In the genomic region with DNA sequence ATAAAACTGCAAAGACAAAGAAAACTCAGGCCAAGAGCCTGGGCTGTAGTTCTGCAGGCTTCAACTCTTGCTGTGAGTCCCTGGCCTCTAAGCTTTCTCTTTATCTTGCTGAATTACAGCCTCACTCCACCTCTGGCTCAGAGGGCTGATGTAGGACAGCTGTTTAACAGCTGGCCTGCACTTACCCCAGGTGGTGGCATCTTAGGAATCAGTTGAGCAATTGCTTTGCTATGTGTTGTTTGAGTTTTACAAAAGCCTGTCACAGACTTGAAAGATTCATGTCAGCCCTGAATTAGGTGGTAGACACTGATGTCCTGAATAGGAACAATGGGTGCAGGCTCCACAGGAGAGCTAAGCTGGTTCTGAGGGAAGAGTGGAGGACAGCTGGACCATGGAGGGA, we compare ENCODE assay signal across 8 mouse cellular contexts. TPM values are rescaled to one million over a fixed set of nuclear protein-coding genes. Genes with fewer than 3 reads are reported as not detected.
DNase-seq lines count a peak whose midpoint lies in the region; ATAC-seq and TF ChIP-seq lines count a peak whose summit lies in the region.
"Had no signal": no experiment of that assay in that cellular context is flagged by ENCODE, and none has a peak within 500 bp of the region (broad histone marks: within the 10 kb centered on the region; RNA-seq: fewer than 3 reads in every experiment).

No protein-coding gene starts in this region.

- H3K9ac ChIP-seq in intestine, embryonic 15.5 days = no peak overlapping the region

- H3K27me3 ChIP-seq in spleen, adult 2 months (ENCODE audit: control insufficient read depth, insufficient read depth, low read length) = no peaks in the 10 kb centered on the region
- no peaks in the 10 kb centered on the region for H3K27me3 ChIP-seq in intestine, embryonic 15.5 days (replicated peaks)

- TF ChIP-seq POLR2A in spleen, adult 2 months (IDR thresholded peaks at IDR 0.05; ENCODE audit: low read depth, low read length) = no peak

- peak; percentile 80 for ATAC-seq in intestine, embryonic 15.5 days

- no peaks in the 10 kb centered on the region for H3K9me3 ChIP-seq in intestine, embryonic 15.5 days

- H3K27ac ChIP-seq in spleen, adult 2 months (ENCODE audit: insufficient read depth, low read length) = peak overlapping the region; percentile 63
- peak overlapping the region; percentile 64; the same call in 1 of the 2 replicates for H3K27ac ChIP-seq in intestine, embryonic 15.5 days

- H3K4me1 ChIP-seq in spleen, adult 2 months (ENCODE audit: control insufficient read depth, insufficient read depth, insufficient read length) = peaks cover 16% of the 10 kb centered on the region; the same call in 1 of the 2 replicates
- peaks cover 11% of the 10 kb centered on the region; the same call in 1 of the 2 replicates for H3K4me1 ChIP-seq in intestine, embryonic 15.5 days (replicated peaks)

- no peak overlapping the region for H3K4me2 ChIP-seq in intestine, embryonic 15.5 days (replicated peaks)

- H3K4me3 ChIP-seq in spleen, adult 2 months (ENCODE audit: extremely low read depth, insufficient read depth, insufficient read length) = no peak overlapping the region
- no peak overlapping the region for H3K4me3 ChIP-seq in intestine, embryonic 15.5 days (replicated peaks)

- TF ChIP-seq CTCF in spleen, adult 2 months (IDR thresholded peaks at IDR 0.05; ENCODE audit: extremely low read depth, insufficient read depth, insufficient read length, insufficient replicate concordance) = no peak

- H3K36me3 ChIP-seq in spleen, adult 2 months (ENCODE audit: control insufficient read depth, insufficient read depth, low read length) = no peaks in the 10 kb centered on the region
- no peaks in the 10 kb centered on the region for H3K36me3 ChIP-seq in intestine, embryonic 15.5 days

- no peak for DNase-seq in spleen, adult 2 months (ENCODE audit: low read depth in 1 of 2, low spot score in 2 of 2)
- no peak for DNase-seq in spleen, postnatal 36 days (ENCODE audit: low spot score in 2 of 2)
- peak; percentile 29 for DNase-seq in lung, postnatal 14 days
- no peak for DNase-seq in layer of hippocampus, adult 9-10 months (ENCODE audit: low spot score)
- no peak for DNase-seq in cerebellum, postnatal 36 days
- DNase-seq in layer of hippocampus, adult 11-12 months (ENCODE audit: low spot score) = no peak
- DNase-seq: right cerebral cortex, adult 18-20 months had no signal

RNA-seq across cellular contexts. Expression of a gene that starts 53.6 kb away (rescaled TPM):
- polyA plus RNA-seq in spleen, adult 2 months (2012; rRNA removed) = 3.0 and 6.8 TPM in 2 replicates
- 24.2 and 25.0 TPM in 2 replicates for polyA plus RNA-seq in intestine, embryonic 15.5 days (2015; fragmentation: Nextera tagmentation; extraction: Ambion mirVana)
